Mouse (Mus musculus): Measurements from ENCODE around the gene Glipr1.
"Not testable (repeated sequence)": the region's sequence is repeated elsewhere in the genome, so short reads cannot be mapped to it uniquely, and the experiment has no call there.

Glipr1 gene

DNA sequence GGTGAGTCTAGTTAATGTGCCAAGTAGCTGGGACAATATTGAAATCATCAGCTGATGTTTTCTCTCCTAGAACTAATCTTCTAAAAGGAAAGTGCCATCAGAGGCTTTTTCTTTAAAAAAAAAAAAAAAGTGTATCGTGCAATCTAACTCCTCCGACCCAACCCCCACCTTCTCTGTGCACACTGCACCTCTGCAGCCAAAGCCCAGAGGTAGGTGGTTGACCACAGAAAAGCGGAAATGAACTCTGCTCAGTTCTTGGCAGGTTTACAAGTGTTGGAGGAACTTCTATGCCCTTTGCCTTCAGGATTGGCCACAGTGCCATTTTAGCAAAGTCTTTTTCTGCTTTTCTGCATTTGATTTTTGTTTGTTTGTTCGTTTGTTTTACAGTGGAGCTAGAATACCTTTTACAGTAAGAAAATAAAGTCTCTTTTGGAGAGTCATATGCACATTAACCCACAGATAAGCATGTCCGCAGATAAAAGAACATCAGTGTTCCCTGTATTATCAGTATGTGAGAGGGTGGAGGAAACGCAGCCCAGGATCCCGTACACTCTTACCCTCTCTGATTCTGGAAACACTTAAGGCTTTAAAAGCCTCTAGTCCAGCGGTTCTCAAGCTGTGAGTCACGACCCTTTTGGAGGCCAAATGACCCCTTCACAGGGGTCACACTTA, at the start of gene Glipr1:
TSS of gene Glipr1 (minus strand) at position 88 of the 672 bp plus-strand sequence.
- peak; percentile 78 for DNase-seq (ENCODE audit: low spot score)

DNA sequence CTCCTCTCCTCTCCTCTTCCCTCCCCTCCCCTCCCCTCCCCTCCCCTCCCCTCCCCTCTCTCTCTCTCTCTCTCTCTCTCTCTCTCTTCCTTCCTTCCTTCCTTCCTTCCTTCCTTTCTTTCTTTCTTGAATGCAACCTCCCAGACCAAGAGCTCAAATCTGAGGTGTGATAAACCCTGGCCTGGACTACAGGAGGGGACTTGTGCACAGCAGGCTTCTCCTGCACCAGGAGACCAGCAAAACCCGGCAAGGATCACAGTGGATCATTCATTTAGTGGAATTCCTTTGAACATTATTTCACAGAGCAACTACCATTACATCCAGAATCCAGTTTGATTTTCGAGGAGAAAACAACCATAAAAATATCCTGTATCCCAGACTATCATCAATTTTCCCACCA, 49.5 kb upstream of the Glipr1 start:
- not testable (repeated sequence) for DNase-seq (ENCODE audit: low spot score)

DNA sequence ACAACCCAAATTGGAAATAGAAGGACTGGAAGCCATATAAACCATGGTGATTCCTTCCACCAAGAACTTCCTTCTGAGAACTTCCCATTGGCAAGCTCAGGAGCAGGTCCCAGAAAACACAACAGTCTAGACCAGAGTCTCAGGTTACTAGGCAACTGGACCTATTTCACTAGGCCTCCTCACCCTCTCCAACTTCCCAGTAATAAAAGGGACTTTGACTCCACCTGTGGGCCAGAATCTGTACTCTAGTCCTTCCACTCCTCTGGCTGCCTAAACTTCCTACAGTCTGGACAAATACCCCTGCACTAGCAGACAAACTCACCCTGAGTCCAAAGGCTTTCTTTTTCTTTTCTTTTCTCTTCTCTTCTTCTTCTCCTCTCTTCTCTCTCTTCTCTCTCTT, 48.8 kb upstream of the Glipr1 start:
- DNase-seq (ENCODE audit: low spot score) = peak; percentile 2

DNA sequence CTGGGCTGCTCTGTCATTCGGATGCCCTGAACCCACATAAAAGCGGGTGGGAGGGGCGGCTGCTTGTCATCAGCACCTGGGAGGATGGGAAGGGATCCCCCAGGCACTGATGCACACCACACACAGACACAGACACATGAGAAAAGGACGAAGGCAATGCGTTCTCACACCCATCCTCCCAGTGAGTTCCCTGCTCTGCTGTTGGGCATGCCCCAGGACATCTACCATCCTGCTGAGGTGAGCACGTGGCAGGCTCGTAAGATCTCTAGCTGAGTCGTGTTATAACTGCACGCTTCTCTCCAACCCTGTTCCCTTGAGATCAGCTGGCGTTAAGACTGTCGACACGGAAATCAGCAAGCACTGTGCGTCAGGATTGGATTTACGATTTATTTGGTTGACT, 41.9 kb upstream of the Glipr1 start:
- not testable (repeated sequence) for DNase-seq (ENCODE audit: low spot score)

DNA sequence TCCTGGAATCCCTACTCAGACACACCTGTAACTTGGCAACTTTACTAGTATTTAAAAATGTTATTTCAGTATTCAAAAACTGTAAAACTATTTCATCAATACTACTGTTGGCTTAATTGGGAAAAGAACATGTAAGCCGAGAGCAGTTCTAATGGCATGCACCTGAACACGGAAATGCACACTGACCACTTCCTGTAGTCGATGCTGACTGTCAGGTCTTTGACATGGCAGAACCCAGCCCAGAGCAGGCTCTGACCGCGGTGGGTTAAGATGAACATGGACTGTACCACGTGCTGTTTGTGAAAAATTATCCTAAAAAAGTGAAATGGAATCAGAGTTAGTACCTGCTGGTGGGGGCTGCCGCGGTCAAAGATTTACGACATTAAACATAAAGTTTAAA, 41.1 kb upstream of the Glipr1 start:
- not testable (repeated sequence) for DNase-seq (ENCODE audit: low spot score)

DNA sequence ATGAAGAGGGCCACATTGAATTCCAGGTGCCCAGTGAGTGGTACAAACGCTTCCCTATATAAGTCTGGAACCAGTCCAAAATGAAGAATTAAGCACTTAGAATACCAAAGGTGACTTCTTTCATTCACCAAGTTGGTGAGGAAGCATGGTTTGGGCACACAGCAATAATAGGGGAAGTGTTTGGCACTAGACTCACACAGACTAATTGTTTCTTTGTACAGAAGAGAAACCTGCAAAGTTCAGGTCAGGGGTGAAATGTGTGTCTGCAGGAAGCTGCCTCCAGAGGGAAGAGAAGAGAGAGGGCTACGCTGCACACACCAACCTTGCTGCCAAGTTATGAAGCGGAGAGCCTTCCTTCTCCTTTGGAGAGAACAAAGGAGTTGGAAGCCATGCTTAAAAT, 26.3 kb upstream of the Glipr1 start:
- not testable (repeated sequence) for DNase-seq (ENCODE audit: low spot score)

DNA sequence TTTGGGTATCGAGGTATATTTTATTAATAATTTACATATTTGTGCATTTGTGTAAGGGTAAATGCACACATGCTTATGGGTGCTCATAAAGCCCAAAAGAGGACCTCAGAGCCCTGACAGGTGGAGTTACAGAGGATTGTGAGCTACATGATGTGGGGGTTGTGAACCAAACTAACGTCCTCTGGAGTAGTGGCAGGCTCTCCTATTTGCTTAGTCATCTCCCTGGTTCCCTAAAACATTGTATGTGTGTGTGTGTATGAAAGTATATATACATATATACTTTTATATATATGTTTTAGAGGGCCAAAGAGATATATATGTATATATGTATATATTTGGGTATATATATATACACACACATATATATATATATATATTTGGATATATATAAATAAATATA, 21.2 kb upstream of the Glipr1 start:
- DNase-seq (ENCODE audit: low spot score) = no peak

DNA sequence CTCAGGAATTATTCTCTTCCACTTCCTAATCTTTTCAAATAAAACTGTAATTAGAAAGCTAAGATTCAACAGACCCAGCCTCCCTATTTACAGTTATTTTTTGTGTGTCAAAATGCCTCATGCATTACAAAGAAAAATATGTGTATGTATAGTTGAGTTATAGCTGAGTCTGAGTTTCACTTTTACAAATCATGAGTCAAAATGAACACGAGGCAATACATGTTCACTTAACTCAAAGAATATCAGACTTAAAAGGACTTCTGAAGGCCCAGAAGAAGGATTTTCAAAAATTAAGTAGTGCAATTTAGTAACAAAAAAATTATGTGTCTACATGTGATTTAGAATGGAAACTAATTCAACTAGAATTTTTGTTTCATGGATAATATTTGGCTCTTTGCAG, 7.1 kb upstream of the Glipr1 start:
- not testable (repeated sequence) for DNase-seq (ENCODE audit: low spot score)

DNA sequence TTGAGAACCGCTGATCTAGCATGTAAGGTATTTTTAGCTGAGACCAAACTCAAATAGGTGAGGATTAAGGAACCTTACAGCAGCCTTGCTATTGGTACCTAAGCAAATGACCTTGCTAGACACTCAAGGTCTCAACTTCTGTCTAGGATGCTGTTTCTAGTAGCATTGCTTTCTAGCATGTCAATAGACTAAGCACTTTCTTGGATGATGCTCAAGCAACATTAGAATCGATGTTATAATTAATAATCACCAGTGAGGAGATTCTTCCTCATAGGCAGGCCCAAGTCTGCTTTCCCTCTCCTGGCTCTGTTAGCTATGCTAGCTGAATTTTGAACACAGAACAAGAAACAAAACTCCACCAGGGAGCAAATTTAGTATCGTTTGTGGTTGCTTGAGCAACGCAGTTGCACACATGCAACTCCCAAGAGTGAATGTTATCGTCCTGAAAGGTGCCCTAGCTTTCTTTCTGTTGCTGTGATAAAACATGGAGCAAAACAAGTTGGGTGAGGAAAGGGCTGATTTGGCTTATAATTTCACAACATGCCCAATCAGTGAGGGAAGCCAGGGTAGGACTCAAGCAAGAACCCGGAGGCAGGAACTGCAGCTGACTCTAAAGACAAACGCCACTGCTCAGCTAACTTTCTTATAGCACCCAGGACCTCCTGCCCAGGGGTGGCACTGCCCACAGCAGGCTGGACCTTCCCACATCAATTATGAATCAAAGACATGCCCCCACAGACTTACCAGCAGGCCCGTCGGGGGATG, 493 bp downstream of the Glipr1 start:
- no peak for DNase-seq (ENCODE audit: low spot score)

DNA sequence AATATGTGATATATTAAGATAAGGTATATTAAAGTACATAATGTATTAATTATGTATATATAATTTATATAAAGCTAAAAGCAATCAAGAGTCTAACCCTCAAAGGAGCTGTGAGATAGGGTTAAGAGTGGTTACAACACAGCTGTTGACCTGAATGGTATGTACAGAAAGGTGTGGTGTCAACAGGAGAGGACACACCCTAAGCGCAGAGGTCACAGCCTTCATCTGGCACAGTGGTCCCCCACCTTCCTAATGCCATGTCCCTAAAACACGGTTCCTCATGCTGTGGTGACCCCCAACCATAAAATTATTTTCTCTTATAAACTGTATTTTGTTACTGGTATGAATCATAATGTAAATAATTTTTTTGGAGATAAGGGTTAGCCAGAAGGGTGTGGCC, 1.1 kb downstream of the Glipr1 start:
- DNase-seq (ENCODE audit: low spot score) = no peak

DNA sequence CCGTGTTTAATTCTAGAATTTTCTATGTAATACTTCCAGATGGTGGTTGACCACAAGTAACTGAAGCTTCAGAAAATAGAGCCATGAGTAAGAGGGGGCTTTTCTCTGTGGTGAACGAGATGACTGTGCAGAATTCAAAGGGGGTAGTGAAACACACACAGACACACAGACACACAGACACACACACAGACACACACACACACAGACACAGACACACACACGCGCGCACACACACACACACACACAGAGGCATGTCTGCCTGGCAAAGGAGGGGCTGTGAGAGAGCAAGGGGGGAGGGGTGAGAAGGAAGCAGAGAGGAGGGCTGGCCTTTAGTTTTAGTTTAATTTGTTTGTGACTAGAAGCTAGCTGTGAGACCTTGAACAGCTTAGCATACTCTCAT, 1.9 kb downstream of the Glipr1 start:
- DNase-seq (ENCODE audit: low spot score) = no peak

DNA sequence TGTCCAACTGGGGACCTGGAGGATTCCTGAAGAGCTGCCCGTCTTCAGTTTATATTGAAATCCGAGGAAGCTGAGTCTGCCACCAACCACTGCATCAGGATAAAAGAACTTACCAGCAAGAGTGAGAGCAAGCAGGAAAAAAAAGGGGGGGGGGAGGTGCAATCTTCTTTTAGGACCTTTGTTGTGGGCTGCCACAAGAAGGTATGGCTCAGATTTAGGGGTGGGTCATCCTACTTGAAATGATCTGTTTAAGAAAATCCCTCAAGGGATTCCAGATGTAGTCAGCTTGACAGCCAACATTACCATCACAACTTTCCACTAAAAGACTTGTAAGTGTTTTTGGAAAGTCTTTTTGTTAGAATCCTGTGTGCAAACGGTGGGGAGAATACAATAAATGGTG, 2.7 kb downstream of the Glipr1 start:
- DNase-seq (ENCODE audit: low spot score) = no peak

DNA sequence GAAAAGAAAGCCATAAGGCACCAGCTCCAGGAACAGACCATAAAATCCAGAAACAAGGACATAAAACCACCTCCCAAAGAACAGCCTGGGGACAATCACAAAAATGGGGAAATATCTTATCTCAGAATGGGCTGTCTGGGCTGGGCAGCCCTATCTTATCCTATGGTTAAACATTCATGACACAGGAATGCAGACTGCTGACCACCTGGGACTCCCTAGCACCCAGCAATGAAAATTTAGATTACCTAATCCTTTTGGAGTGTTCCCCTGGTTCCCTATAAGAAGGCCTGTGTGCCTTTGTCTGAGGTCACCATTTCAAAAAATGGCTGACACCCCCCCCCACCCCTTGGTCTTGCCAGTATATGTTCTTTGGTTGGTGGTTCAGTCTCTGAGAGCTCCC, 4.8 kb downstream of the Glipr1 start:
- DNase-seq (ENCODE audit: low spot score) = no peak

DNA sequence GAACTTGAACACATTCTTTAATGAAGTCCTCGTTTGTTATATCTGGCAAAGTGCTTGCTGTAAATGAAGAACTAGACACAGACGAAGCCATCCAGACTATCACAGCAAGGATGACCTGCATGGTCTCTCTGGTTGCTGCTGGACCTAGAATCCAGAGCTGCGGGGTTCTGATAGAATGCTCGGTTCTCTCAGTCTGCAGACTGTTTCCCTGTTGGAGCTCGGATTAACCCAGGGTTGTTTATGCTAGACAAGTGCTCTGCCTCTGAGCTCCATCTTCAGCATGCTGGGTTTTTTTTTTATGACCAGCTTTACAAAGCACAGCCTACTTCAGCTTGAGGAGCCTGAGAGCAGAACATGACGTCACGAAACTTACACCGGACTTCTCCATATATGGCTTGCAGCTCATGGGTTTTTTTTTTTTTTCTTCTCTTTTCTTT, 5.5 kb downstream of the Glipr1 start:
- DNase-seq (ENCODE audit: low spot score) = peak; percentile 55

DNA sequence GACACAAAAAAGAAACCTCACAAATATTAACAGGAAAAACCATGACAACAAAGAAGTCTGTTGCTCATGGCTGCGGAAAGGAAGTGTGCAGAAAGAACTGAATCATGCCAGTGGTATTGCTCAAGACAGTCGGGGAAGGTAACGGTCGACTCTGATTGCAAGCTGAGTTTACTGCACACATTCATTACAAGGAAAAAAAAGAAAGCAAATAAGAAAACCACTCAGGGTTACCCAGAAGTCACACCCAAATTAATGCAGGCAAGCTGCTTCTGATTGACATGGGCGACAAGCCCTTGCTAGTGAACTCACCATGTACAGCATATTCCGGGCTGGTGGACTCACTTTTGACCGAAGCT, 5.9 kb downstream of the Glipr1 start:
- peak; percentile 49 for DNase-seq (ENCODE audit: low spot score)

DNA sequence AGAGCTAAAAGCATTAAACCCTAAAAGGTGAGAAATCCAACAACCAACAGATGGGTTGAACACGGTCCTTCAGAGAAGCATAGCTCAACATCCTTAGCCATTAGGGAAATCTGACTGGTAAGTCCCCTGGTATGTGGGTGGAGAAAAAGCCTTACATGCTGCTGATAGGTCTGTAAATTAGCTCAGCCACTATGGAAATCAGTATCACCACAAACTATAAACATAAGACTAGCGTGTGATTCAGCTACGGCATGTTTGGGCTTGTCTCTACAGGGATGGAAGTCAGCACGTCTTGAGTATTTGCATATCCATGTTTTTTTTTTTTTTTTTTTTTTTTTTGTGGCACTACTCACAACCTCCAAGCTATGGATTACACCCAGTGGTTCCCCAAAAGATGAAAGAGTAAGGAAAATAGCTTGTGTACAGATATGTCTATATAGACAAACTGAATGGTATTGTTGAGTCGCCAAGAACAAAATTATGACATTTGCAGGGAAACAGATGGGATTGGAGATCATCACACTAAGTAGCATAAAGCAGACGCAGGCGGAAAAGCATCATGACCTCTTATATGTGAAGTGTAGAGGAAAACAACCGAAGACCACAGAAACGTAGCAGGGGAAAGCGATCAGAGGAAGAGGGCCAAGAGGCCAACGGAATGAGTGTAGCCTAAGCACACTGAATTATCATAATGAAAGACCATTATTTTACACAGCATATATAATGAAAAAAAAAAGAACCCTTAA, 6.5 kb downstream of the Glipr1 start:
- DNase-seq (ENCODE audit: low spot score) = no peak

DNA sequence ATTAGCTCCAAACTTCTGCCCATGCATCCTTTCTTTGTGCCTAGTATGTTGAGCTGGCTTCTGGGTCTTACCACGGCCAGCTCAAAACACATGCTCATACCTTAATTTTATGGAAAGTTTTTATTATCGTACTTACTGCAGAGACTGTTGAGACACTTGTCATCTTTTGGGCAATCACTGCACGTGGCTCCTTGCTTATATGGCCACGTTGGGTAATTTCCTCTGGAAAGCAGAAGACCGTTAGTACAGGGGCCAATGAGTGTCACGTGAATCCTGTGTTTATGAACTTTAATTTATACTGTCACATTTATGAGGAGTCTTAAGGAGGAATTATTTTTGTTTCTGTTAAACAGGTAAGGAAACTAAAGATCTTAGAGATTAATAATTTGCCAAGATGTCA, 16.0 kb downstream of the Glipr1 start:
- no peak for DNase-seq (ENCODE audit: low spot score)

DNA sequence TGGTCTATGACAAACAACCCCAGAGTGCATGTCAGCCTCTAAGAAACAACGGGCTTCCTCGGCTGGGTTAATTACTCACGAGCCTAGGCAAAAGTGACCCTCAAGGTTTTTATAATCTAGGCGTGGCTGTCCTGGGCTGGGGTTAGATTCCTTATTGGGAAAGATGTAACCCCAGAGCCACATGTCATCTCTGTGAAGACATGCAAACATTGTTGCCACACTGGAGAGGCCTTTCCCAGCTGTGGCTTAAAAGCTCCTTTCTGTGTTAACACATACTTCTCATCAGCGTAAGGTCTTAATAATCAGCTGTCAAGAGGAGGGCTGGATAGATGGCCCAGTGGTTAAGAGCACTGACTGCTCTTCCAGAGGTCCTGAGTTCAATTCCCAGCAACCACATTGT, 19.4 kb downstream of the Glipr1 start:
- no peak for DNase-seq (ENCODE audit: low spot score)

DNA sequence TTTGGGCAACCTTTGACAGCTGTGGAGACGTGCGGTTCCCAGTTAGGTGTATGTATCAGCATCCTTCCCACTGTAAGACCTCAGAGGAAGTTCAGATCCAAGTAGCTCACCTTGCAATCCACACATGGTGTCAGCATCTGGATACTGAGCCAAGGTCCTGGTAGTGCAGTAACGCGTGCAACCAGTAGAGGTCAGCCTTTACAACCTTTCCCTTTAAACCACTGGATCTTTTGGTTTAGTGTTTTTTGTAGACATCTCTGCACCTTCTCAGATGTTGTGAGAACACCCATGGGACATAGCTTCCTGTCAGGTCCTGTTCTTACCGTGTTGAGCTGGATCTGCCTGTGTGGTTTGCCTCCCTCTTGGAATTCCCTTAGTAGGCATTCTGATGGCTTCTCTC, 24.8 kb downstream of the Glipr1 start:
- DNase-seq (ENCODE audit: low spot score) = peak; percentile 43

DNA sequence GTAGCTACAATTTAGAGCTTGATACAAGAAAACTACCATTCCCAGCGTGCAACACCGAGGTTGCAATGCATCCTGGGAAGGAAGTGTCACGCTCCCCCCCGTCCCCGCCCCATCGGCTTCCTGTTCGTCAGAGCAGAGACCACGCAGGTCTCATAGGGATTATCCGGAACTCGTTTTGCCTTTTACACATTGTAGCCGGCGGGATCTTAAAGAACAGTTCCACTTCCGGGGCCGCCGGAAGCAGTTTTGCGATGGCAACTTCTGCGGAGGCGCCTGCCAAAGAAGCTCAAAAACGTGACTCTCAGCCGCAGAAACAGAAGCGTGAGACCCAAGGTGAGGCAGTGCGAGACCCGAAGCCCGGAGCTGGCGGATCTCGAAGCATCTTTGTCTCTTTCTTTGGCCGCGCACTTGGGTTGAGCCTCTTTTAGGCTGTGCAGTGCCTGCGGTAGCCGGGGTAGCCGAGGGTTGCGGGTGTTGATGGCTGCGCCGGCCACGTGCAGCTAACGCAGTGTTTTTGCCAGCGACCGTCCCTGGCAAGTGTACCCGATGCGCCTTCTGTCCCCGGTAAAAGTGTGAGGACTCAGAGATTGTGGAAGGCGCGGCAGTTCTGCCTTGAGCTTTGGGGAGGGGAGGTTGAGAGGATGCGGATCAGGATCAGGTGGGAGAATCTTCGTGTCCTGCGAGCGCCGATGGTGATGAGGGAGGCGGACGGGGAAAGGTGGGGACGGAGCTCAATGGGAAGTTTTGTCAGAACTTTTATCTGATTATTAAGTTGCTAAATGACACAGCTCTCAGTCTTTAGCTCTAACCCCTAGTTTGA, 29.7 kb downstream of the Glipr1 start, which contains the start of gene Krr1:
TSS of gene Krr1 (plus strand) at position 123 of the 820 bp plus-strand sequence.
- peak; percentile 92 for DNase-seq (ENCODE audit: low spot score)

DNA sequence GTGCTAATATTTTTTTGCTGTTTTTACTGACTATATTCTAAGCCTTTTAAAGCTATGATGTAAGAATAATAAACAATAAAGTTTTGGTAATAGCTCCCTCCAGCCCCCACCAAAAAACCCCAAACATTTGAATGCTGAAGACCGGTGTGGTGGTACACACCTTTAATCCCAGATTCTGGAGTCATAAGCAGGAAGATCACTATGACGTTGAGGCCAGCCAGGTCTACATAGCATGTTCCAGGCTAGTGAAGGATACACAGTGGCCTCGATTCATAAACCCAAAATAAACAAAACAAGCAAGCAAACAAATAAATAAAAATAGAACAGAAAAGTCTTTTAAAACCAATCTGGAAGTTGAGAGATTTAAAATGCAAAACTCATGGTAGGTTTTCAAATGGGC, 30.5 kb downstream of the Glipr1 start:
- no peak for DNase-seq (ENCODE audit: low spot score)

DNA sequence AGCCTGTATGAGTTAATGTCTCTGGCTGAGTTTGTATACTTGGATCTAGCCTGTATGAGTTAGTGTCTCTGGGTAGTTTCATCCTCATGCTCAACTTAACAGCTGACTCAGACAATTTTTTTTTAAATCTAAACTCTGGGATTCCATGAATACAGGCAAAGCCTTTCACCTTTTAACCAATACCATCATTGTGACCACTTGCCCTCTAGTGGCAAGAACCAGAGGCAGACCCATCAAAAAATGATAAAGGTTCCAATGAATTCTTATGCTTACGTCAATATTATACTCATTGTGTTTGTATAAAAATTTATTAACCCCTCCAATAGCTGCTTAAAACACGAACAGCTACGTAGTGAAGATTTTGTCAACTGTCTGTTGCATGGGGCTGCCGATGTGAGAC, 36.0 kb downstream of the Glipr1 start:
- no peak for DNase-seq (ENCODE audit: low spot score)

All from lung, postnatal 25 days (tissue).